Mouse (Mus musculus): Measurements from ENCODE around the gene Lrrfip1. TPM values are rescaled to one million over a fixed set of nuclear protein-coding genes. Genes with fewer than 3 reads are reported as not detected.

The Lrrfip1 gene
- polyA plus RNA-seq, 1 experiment = 0.63 TPM

- no peaks in the 10 kb centered on the region for H3K36me3 ChIP-seq (ENCODE audit: control insufficient read depth, insufficient read depth, low read length)
- H3K4me3 ChIP-seq (ENCODE audit: control insufficient read depth, low read depth, low read length) = no peak overlapping the region
- no peak overlapping the region for H3K27ac ChIP-seq (ENCODE audit: control insufficient read depth, insufficient read depth, low read depth, low read length)
- H3K27me3 ChIP-seq (ENCODE audit: control insufficient read depth, insufficient read depth, low read length) = no peaks in the 10 kb centered on the region
- no peaks in the 10 kb centered on the region for H3K4me1 ChIP-seq (ENCODE audit: control insufficient read depth, insufficient read depth, low read length)
- TF ChIP-seq POLR2A (IDR thresholded peaks at IDR 0.05; ENCODE audit: control insufficient read depth, low read depth, low read length) (no peak), CTCF (IDR thresholded peaks at IDR 0.05; ENCODE audit: control insufficient read depth, insufficient read depth, insufficient replicate concordance, low read depth, low read length) (no peak)
These were observed 124.5 kb downstream of the Lrrfip1 start for GRCm38 (mm10) chr1:91123004-91123403.

GRCm38 (mm10) chr1:91123466-91123865 is 124.9 kb downstream of the Lrrfip1 start:
- Histone ChIP-seq H3K4me3 (ENCODE audit: control insufficient read depth, low read depth, low read length) (no peak overlapping the region), H3K4me1 (ENCODE audit: control insufficient read depth, insufficient read depth, low read length) (no peaks in the 10 kb centered on the region), H3K36me3 (ENCODE audit: control insufficient read depth, insufficient read depth, low read length) (no peaks in the 10 kb centered on the region), H3K27ac (ENCODE audit: control insufficient read depth, insufficient read depth, low read depth, low read length) (no peak overlapping the region), H3K27me3 (ENCODE audit: control insufficient read depth, insufficient read depth, low read length) (no peaks in the 10 kb centered on the region)
- TF ChIP-seq CTCF (IDR thresholded peaks at IDR 0.05; ENCODE audit: control insufficient read depth, insufficient read depth, insufficient replicate concordance, low read depth, low read length) = no peak
- TF ChIP-seq POLR2A (IDR thresholded peaks at IDR 0.05; ENCODE audit: control insufficient read depth, low read depth, low read length) = no peak

GRCm38 (mm10) chr1:91128849-91129248 is 130.3 kb downstream of the Lrrfip1 start:
- Histone ChIP-seq H3K36me3 (ENCODE audit: control insufficient read depth, insufficient read depth, low read length) (no peaks in the 10 kb centered on the region), H3K27me3 (ENCODE audit: control insufficient read depth, insufficient read depth, low read length) (no peaks in the 10 kb centered on the region), H3K4me3 (ENCODE audit: control insufficient read depth, low read depth, low read length) (no peak overlapping the region), H3K4me1 (ENCODE audit: control insufficient read depth, insufficient read depth, low read length) (no peaks in the 10 kb centered on the region), H3K27ac (ENCODE audit: control insufficient read depth, insufficient read depth, low read depth, low read length) (no peak overlapping the region)
- no peak for TF ChIP-seq POLR2A (IDR thresholded peaks at IDR 0.05; ENCODE audit: control insufficient read depth, low read depth, low read length)
- peak; percentile 82; the same call in 1 of the 2 replicates for TF ChIP-seq CTCF (IDR thresholded peaks at IDR 0.05; ENCODE audit: control insufficient read depth, insufficient read depth, insufficient replicate concordance, low read depth, low read length)

GRCm38 (mm10) chr1:91137036-91137435 is 138.5 kb downstream of the Lrrfip1 start:
- no peak overlapping the region for H3K27ac ChIP-seq (ENCODE audit: control insufficient read depth, insufficient read depth, low read depth, low read length)

GRCm38 (mm10) chr1:91144813-91145212 is 146.3 kb downstream of the Lrrfip1 start, which contains the start of gene Rbm44:
Gene Rbm44, plus strand, starts transcription at chr1:91145089.
- H3K27ac ChIP-seq (ENCODE audit: control insufficient read depth, insufficient read depth, low read depth, low read length) = peak within 1 kb of the TSS; percentile 90
- H3K36me3 ChIP-seq (ENCODE audit: control insufficient read depth, insufficient read depth, low read length) = no peaks in the 10 kb centered on the region
- peak within 1 kb of the TSS; percentile 93 for H3K4me3 ChIP-seq (ENCODE audit: control insufficient read depth, low read depth, low read length)
- peak; percentile 83 for TF ChIP-seq POLR2A (IDR thresholded peaks at IDR 0.05; ENCODE audit: control insufficient read depth, low read depth, low read length)
- TF ChIP-seq CTCF (IDR thresholded peaks at IDR 0.05; ENCODE audit: control insufficient read depth, insufficient read depth, insufficient replicate concordance, low read depth, low read length) = no peak
- H3K4me1 ChIP-seq (ENCODE audit: control insufficient read depth, insufficient read depth, low read length) = peaks cover 2% of the 10 kb centered on the region; the same call in 1 of the 2 replicates
- H3K27me3 ChIP-seq (ENCODE audit: control insufficient read depth, insufficient read depth, low read length) = no peaks in the 10 kb centered on the region

More at GRCm38 (mm10) chr1:91137036-91137435, 138.5 kb downstream of the Lrrfip1 start:
- no peak for TF ChIP-seq CTCF (IDR thresholded peaks at IDR 0.05; ENCODE audit: control insufficient read depth, insufficient read depth, insufficient replicate concordance, low read depth, low read length)
- TF ChIP-seq POLR2A (IDR thresholded peaks at IDR 0.05; ENCODE audit: control insufficient read depth, low read depth, low read length) = no peak
- Histone ChIP-seq H3K27me3 (ENCODE audit: control insufficient read depth, insufficient read depth, low read length) (no peaks in the 10 kb centered on the region), H3K4me1 (ENCODE audit: control insufficient read depth, insufficient read depth, low read length) (no peaks in the 10 kb centered on the region), H3K4me3 (ENCODE audit: control insufficient read depth, low read depth, low read length) (no peak overlapping the region), H3K36me3 (ENCODE audit: control insufficient read depth, insufficient read depth, low read length) (no peaks in the 10 kb centered on the region)

- Histone ChIP-seq H3K27me3 (ENCODE audit: control insufficient read depth, insufficient read depth, low read length) (no peaks in the 10 kb centered on the region), H3K27ac (ENCODE audit: control insufficient read depth, insufficient read depth, low read depth, low read length) (no peak overlapping the region), H3K36me3 (ENCODE audit: control insufficient read depth, insufficient read depth, low read length) (no peaks in the 10 kb centered on the region), H3K4me3 (ENCODE audit: control insufficient read depth, low read depth, low read length) (no peak overlapping the region), H3K4me1 (ENCODE audit: control insufficient read depth, insufficient read depth, low read length) (no peaks in the 10 kb centered on the region)
- no peak for TF ChIP-seq CTCF (IDR thresholded peaks at IDR 0.05; ENCODE audit: control insufficient read depth, insufficient read depth, insufficient replicate concordance, low read depth, low read length)
- TF ChIP-seq POLR2A (IDR thresholded peaks at IDR 0.05; ENCODE audit: control insufficient read depth, low read depth, low read length) = no peak
These were observed 153.0 kb downstream of the Lrrfip1 start for GRCm38 (mm10) chr1:91151509-91151908.

GRCm38 (mm10) chr1:91166798-91167197 is 168.3 kb downstream of the Lrrfip1 start:
- peaks cover 2% of the 10 kb centered on the region for H3K36me3 ChIP-seq (ENCODE audit: control insufficient read depth, insufficient read depth, low read length)
- TF ChIP-seq POLR2A (IDR thresholded peaks at IDR 0.05; ENCODE audit: control insufficient read depth, low read depth, low read length) (no peak), CTCF (IDR thresholded peaks at IDR 0.05; ENCODE audit: control insufficient read depth, insufficient read depth, insufficient replicate concordance, low read depth, low read length) (no peak)
- H3K27me3 ChIP-seq (ENCODE audit: control insufficient read depth, insufficient read depth, low read length) = no peaks in the 10 kb centered on the region
- H3K27ac ChIP-seq (ENCODE audit: control insufficient read depth, insufficient read depth, low read depth, low read length) = no peak overlapping the region
- H3K4me1 ChIP-seq (ENCODE audit: control insufficient read depth, insufficient read depth, low read length) = no peaks in the 10 kb centered on the region
- H3K4me3 ChIP-seq (ENCODE audit: control insufficient read depth, low read depth, low read length) = no peak overlapping the region

GRCm38 (mm10) chr1:91169157-91169556 is 170.6 kb downstream of the Lrrfip1 start:
- Histone ChIP-seq H3K36me3 (ENCODE audit: control insufficient read depth, insufficient read depth, low read length) (peaks cover 2% of the 10 kb centered on the region), H3K4me3 (ENCODE audit: control insufficient read depth, low read depth, low read length) (no peak overlapping the region), H3K4me1 (ENCODE audit: control insufficient read depth, insufficient read depth, low read length) (no peaks in the 10 kb centered on the region), H3K27ac (ENCODE audit: control insufficient read depth, insufficient read depth, low read depth, low read length) (no peak overlapping the region), H3K27me3 (ENCODE audit: control insufficient read depth, insufficient read depth, low read length) (no peaks in the 10 kb centered on the region)
- TF ChIP-seq POLR2A (IDR thresholded peaks at IDR 0.05; ENCODE audit: control insufficient read depth, low read depth, low read length) (no peak), CTCF (IDR thresholded peaks at IDR 0.05; ENCODE audit: control insufficient read depth, insufficient read depth, insufficient replicate concordance, low read depth, low read length) (no peak)
